Mouse (Mus musculus) frontal cortex, postnatal 10 days (tissue): ENCODE data around the gene Dock4.
"Not testable (repeated sequence)": the region's sequence is repeated elsewhere in the genome, so short reads cannot be mapped to it uniquely, and the experiment has no call there.

ENCODE experiments used
- DNase-seq, 2 experiments: peaks; one replicate each; pipeline ENCODE4 v3.0.0; 2022; ENCODE audit warnings: low spot score in 2 of 2, mixed read lengths in 1 of 2

The Dock4 gene

DNA sequence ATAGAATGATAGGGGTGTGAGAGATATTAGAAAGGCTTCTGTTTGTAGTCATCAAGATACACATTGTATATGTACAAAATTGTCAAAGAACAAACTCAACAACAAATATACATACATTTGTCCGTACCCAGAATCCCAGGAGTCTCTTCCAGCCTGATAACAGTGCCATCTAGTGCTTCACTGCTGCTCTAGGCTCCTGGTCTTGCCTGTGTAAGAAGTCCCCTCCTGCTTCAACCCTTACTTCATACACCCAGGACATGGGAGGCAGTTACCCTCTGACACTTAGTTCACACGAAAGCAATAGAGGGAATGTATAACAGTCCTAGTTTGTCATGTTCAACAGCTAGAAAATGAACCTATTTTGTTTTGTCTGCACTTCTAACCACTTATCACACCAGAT, 378.5 kb downstream of the Dock4 start:
- no peak for DNase-seq

DNA sequence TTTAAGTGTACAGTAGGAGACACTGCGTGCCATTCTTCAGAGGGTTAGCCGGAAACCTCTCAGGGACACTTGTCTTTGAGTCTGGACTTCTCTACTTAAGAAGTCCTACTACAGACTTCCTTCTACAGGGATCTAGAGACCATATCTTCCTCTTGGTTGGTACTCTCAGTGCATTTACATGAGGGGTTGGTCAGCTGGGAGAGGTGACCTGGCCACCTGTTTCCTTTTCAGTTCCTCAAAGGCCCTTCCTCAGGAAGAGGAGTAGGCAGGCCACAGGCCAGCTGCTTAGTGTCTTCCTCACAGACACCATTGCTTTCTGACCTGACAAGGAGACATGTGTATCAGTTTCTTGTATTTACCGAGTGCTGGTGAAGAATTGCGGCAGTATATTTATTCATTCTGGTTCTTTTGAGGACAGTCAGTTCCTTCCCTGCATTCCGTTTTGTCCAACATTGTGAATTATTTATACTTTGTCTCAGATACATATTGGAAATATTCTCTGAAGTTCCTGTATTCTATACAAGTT, 380.2 kb downstream of the Dock4 start:
- no peak for DNase-seq

DNA sequence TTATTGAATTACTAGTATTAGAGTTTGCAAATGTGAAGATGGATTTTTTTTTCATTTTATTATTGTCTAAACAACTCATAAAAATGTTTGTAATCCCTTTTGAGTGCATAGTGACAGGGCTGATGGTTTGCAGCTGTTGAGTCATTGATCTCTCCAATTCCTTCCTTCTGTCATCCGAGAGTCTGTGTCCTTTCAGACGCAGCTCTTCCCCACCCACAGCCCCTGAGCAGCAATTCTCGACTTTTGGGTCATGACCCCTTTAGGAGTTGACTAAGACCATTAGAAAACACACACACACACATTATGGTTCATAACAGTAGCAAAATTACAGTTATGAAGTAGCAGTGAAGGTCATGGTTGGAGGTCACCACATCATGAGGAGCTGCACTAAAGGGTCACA, 380.7 kb downstream of the Dock4 start:
- no peak for DNase-seq

DNA sequence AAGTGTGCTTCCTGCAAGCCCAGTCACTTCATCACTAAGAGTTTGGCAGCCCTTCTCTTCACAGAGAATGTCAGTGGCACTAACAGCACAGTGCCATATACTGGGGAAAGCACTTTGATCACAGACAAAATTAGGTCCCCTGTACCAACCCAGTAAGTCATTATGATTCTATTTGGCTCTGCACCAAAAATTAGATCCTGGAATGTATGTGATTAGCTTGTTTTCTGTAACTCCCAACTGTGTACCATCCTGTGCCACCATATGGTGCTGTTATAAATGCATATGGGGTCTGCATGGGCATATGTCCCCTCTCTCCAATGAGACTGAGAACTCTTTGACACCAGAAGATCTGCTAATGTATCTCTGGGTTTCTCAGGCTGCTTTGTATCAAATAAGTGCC, 382.3 kb downstream of the Dock4 start:
- no peak for DNase-seq

DNA sequence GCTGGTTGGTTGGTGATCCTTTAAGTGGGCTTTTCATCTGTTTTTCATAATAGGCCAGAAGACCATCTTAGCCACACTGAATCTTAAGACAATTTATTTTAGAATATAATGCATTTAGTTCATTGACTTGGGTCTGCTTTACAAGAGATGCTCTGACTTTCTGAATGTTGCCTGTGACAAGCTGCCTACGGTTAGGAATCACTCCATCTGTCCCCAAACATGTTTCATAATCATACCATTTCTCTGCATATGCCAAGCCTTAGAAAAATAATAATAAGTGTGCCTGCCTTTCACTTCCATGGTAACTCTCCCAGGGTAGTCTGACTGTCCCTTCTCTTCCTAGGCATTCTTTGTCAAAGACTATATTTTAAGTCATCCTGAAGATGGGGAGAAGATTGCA, 383.5 kb downstream of the Dock4 start:
- no peak for DNase-seq

DNA sequence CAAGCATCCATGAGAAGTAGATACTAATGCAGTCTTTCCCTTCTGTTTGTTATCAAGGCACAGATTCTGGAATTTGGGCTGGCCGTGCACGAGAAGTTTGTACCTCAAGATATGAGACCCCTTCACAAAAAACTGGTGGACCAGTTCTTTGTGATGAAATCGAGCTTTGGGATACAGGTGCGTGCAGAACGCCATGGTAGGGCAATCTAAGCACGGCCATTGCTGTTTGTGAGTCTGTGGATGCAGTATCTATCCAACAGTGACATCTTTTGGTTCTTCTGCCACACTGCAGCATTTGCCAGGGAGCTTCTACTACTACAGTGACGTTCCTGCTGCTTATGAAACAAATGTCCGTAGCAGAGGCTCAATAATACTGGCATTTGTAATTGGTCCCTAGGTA, 386.4 kb downstream of the Dock4 start:
- no peak for DNase-seq

DNA sequence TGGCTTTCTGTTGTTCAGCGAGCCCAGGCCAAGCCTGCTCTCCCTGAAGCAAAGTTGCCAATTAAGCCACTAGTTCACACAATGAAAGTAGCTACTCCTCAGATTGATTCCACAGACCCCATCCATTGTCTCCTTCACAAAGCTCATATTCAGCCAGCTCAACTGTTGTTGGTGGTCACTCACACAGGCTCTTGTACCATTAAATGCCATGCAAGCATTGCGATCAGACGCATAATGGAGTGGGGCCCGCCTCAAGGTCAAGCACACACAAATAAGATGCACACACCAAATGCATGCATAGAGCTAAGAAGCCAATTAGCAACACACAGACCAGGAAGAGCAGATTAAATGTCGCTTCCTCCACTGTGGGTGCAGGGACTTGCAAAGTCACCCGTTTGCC, 391.2 kb downstream of the Dock4 start:
- no peak for DNase-seq

DNA sequence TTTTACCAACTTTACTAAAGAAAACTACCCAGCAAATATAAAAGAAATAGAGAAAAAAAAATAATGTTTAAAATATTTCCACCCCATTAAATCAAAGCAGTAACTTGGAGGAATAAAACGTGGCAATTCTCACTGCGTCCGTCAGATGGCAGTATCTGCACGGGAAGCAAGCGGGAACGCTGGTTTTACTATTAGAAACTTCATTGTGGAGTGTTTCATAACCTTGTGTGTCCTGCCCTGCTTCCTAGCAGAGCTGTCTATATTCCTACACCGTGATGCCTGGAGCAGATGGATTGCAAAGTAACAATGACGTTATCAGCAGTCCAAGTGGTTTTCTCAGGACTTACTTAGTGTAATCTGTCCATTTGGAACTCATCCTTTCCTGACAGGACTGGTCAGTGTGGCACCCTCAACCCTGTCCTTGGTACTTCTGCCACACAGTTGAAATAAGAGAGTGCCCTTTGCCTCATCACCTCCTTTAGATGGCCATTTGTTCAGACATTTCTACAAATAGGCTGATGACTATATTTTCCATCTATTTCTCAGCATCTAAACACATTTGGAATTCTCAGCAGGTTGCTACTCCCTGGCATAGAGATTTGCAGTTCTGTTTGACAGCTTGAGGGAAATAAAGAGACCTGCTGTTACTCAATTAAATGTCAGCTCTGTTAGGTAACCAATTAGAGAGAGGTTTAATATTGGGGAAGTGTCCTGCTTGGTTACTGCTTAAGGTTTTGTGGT, 392.0 kb downstream of the Dock4 start:
- peak in 1 of 2 experiments; percentile 70 for DNase-seq

DNA sequence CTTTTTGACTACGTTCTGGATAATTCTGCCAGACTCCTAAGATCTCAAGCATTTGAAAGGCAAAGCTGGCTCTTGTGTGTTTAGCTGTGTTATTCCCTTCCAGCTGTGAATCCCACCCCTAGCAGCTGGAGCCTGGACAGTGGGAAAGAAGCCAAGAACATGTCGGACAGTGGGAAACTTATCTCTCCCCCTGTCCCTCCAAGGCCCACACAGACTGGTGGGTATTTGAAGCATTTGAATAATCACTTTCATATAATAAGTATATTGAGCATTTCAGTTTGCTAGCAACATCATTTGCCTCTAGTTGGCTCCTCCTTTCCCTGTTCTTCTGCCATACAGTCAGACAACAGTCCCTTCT, 392.6 kb downstream of the Dock4 start:
- DNase-seq: no peak

DNA sequence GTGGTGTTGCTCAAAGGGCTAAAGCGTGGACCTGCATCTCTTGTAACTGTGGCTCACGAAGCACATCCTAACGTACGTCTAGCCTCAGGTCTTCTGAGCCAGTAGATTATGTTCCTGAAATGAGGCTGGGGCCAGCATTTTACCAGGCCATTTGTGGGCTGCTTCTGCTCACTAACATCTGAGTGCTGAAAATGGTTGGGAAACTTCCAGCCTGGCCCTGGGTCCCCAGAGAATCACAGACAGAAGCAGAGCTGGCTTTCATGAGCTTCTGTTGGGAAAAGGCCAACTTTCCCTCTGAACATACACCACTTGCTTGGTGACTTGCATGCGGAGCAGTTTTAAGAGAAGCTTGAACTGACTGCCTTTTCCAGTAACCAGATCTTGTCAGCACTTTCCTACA, 393.2 kb downstream of the Dock4 start:
- no peak for DNase-seq

DNA sequence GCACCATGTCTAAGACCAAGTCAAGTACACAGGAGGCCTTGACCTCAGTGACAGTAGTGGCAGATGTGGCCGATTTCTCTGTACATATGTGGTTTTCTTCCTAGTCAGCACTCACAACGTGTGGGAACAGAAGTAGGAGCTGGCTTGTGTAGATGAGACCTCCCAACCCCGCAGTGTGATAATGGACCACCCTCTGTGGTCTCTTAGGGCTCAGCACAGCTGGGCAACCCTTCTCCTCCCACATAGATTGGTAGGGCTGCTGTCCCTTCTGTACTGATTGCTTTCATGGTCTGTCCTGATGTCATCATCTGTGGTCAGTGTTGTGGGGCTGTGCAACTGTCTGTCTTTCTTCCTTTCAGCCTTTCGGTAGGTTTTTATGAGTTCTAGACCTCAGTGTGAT, 394.1 kb downstream of the Dock4 start:
- DNase-seq: no peak

DNA sequence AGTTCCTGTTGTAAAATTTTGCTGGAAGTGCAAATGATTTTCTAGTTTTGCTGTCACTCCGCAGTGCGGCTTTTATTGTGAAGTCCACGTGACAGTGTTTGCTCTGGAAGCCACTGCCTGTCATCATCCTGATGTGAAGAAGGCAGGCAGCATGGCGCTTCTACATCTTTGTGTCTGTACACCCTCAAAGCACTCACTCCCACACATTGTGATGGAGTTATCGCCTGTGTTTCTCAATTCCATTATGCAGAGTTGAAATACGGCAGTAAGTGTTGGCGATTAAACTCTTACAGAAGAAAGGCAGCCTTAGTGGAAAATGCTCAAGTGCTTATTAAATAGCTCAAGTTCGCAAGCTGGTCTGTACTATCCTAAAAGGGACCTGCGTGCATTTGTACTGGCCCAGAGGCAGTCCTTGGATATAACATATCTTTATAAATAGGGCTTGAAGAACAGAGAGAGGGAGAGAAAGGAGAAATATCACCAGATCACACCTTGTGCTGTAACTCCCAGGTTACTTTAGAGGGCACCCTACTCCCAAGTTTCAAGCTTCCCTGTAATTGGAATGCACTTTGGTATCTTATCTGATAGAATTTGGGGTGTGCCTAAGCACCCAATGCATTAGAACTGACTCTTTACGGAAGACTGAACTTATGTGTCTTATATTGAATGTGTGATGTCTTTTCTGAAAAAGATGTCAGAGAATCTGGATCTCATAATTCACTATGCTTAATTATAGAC, 396.7 kb downstream of the Dock4 start:
- no peak for DNase-seq

DNA sequence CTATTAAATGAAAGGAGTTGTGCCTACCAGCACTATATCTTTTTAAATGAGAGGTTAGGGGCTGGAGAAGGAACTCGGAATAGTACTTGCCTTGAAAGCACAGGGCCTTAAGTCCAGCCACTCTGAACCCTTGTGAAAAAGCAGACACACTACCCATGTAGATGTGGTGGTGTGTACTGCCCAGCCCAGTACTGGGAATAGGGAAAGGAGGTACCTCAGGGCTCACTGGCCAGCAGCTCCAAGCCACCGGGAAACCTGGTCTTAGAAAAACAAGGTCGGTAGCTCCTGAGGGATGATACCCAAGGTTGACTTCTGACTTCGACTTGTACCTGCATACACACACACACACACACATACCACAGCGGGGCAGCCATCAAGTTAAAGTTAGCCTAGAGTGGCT, 397.2 kb downstream of the Dock4 start:
- DNase-seq: no peak

DNA sequence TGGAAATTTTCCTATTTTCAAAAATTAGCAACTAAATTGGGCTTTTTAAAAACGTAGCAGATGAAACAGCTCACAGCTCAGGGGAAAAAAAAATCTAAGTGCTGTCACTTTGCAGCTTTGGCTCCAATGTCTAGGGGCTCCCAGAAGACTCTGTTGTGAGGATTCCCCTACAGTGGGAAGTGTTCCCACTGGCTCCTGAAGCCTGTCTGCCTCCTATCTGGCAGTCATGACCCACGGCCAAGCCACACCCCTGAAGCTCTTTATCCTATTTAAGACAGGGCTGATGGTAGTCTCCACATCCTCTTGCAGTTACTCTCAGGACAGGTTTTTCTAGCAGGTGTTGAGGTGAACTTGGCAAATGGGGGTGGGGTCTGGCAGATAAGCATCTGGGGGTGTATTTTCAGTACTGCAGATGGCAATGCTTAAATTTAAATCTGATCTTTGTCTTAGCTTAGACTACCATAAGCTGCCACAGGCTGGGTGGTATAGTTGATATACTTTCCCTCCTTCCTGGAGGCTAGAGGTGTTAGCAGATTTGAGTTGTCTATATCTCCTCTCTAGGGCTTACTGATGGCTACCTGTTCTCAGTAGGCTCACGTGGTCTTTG, 397.8 kb downstream of the Dock4 start:
- no peak for DNase-seq

DNA sequence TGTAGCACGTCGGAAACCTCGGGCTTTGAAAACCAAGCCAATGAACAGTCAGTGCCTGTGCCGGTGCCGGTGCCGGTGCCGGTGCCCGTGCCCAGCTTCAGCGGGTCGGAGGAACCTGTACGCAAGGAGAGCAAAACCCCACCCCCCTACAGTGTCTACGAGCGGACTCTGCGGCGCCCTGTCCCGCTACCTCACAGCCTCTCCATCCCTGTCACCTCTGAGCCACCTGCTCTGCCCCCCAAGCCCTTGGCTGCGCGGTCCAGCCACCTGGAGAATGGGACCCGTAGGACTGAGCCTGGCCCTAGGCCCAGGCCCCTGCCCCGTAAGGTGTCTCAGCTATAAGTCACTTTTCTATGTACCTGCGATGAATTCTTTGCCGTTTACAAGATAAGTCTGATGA, 398.6 kb downstream of the Dock4 start:
- DNase-seq: no peak

DNA sequence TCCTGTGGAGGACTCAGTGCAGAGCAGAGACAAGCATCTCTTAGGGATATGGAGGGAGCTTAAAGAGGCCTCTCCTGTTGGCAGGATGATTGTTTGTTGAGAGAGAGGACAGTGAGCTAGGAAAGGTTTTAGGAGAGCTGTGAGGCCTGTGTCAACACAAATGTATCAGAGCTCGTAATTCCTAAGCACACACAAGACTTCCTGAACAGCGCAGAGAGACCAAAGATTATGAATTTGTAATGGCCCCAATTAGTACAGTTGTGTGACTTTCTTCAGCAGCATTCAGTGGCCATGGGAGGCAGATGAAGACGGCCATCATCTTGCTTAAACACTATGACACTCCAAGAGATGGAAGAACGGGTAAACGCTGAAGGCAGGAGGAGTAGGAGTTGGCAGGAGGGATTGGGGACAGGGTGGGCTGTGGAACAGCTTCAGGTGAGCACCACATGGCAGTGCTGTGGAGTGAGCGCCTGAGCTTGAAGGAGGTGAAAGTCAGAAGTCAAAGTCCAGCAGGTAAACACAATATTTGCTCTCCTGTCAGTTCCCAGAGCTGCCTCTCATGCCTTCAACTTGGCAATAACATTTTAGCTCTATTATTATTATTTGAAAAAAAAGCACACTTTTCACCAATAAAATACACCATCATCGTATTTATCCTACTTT, 409.1 kb downstream of the Dock4 start:
- no peak for DNase-seq

DNA sequence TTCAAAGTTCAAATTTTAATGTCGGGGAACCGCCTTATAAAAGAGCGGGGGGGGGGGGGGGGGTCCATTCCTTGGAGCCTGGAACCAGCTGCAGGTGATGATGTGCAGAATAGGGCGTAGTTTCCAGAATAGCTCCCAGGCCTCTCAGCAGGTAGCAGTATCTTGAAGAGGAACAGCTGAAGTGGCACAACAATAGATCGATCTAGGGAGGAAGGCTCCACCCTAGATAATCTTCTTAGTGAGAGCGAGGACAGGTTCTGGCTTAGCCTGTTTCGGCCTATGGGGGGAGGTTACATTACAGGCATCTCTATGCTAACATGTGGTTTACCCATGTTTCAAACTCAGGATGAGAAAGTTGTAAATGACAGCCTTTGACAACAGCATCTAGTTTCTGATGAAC, 411.7 kb downstream of the Dock4 start:
- no peak for DNase-seq

DNA sequence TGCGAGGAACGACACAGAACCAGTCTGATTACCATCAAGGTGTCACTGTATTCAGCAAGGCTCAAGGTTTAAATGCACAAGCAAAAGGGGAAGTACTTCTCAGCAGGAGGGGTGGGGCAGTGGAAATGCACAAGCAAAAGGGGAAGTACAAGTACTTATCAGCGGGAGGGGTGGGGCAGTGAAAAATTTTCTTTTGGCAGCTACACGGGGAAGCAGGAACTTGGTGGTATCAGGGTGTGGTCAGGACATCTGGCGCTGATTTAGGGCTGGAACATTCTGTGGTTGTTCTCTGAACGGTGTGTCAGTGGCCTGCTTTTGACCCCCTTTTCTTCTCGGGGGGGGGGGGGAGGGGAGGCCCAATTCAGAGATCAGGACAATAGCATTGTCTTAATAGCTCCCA, 413.0 kb downstream of the Dock4 start:
- not testable (repeated sequence) for DNase-seq

DNA sequence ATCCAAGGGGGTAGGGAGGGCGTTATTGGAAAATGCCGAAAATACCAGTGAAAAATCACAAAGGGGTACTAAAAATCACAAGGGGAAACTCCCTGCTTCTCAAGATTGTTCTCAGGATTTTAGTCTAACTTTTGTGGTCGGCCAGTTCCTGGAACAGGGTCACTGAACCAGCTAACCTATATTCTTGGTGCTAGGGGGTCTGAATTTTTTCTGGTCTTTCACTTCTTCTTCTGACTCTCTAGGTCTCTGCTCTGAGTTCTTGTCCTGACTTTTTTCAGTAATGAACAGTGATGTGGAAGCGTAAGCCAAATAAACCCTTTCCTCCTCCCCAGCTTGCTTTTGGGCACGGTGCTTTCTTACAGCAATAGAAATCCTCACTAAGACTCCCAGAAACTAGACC, 424.6 kb downstream of the Dock4 start:
- no peak for DNase-seq

DNA sequence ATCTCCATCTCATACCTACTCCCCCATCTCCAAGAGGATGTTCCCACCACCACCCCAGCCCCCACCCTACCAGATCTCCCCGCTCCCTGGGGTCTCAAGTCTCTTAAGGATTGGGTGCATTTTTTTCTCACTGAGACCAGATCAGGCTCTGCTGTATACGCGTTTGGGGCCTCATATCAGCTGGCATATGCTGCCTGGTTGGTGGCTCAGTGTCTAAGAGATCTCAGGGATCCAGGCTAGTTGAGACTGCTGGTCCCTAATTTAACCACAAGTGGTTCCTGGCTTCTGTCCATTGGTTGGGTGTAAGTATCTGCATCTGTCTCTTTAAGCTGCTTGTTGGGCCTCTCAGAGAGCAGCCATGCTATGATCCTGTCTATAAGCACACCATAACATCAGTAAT, 427.0 kb downstream of the Dock4 start:
- no peak for DNase-seq

DNA sequence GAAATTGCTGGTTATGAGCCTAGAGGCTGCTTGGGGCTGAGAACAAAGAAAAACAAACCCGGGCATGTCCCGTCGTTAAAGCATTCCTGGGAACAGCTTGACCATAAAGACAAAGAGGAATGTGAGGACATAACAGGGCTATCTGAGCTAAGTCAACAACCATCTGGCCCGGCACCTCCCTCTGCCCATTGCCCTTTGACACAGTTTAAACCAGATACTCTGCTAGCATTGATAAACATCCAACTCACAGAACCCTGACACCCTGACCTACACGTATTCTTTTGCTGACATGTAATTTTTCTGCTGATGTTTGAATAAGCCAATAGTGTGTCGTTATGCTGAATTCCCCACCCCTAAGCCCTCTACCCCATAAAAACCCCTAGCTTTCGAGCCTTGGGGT, 427.5 kb downstream of the Dock4 start:
- not testable (repeated sequence) for DNase-seq

DNA sequence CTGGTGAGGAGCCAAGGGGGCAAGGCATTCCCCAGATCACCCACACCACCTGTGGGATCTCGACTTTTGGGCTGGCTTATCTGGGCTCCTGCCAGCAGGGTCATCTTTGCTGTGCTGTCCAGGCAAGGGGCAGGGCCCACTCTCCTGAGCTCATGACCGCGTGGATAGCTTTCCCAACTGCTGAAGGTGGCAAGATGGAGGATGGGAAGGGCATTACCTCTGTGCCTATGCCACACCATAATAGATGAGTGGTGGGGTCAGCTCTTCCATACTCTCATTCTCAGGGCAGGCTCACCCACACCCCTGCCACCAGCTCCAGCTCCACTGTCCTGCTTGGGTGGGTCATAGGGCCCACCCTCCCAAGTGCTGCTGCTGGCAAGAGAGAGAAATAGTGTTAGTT, 439.2 kb downstream of the Dock4 start:
- DNase-seq: no peak
